Mouse (Mus musculus) cortical plate, adult 2 months (tissue): Measurements from ENCODE around the gene Nes.

Source experiments
- CTCF ChIP-seq: fragments of 200-500 bp; IDR thresholded peaks from 2 replicates; pipeline ENCODE4 v1.5.1; 2011; ENCODE audit warnings: mild to moderate bottlenecking, control low read depth, low read length; ENCODE audit not compliant: insufficient read depth; ENCODE audit errors: extremely low read depth
- POLR2A ChIP-seq: fragments of 200-500 bp; IDR thresholded peaks from 2 replicates; pipeline ENCODE4 v1.6.1; 2011; ENCODE audit warnings: mild to moderate bottlenecking, low read length, control low read depth; ENCODE audit not compliant: insufficient read depth; ENCODE audit errors: extremely low read depth

DNA sequence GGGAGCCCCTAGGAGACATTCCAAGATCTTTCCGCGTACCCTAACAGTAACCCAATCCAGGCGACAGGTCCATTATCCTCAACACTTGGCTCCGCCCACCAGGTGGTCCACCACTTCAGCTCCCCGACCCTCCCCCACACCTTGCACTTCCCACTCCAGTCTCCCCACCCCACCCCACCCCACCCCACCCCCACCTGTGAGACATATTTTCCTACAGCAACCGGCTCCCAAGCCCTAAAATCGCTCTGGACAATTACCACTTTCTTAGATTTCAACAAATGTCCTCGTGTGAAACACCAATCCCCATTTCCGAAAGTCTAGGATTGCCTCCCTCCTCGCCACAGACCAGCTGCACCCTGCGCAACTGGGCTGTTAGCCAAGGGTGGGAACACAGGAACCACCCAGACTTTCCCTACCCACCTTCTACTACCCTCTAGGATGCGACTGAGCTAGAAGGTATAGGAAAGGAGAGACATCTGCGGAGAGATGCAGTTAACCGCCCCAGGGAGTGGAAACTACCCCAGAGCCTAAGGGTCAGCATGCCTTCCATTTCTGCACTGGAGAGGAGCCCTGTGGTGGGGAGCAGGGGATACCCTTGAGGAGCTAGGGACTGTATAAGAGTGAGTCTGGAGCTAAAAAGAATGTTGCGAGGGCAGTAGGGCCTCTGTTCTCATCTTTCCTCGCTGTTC, 21.5 kb upstream of the Nes start:
- TF ChIP-seq CTCF: no peak
- no peak for TF ChIP-seq POLR2A
